Mouse (Mus musculus) forebrain, embryonic 13.5 days (tissue): ENCODE results near the gene Rgs19. TPM values are rescaled to one million over a fixed set of nuclear protein-coding genes. Genes with fewer than 3 reads are reported as not detected.

Experiments used
- ATAC-seq: fragments of 200-750 bp; cut with Nextera tagmentation; 2 replicates; pipeline ENCODE4 v1.8.0; 2017
- H3K27ac ChIP-seq: fragments of 300-500 bp; sonication (generic); 2 replicates; pipeline ENCODE4 v1.5.1; 2015; ENCODE audit warnings: inconsistent platforms, mild to moderate bottlenecking, moderate library complexity
- H3K27me3 ChIP-seq: fragments of 300-500 bp; sonication (generic); 2 replicates; pipeline ENCODE4 v1.6.1; 2015; ENCODE audit warnings: mild to moderate bottlenecking, inconsistent platforms
- H3K36me3 ChIP-seq: fragments of 300-500 bp; sonication (generic); 2 replicates; pipeline ENCODE4 v1.6.1; 2015; ENCODE audit warnings: mild to moderate bottlenecking, inconsistent platforms; ENCODE audit not compliant: poor library complexity, severe bottlenecking
- H3K4me1 ChIP-seq: fragments of 300-500 bp; sonication (generic); 2 replicates; pipeline ENCODE4 v1.6.1; 2015; ENCODE audit warnings: inconsistent platforms
- H3K4me2 ChIP-seq: fragments of 300-500 bp; sonication (generic); 2 replicates; pipeline ENCODE4 v1.6.1; 2015; ENCODE audit warnings: inconsistent platforms, mild to moderate bottlenecking, moderate library complexity
- H3K4me3 ChIP-seq: fragments of 300-500 bp; sonication (generic); 2 replicates; pipeline ENCODE4 v1.5.1; 2015; ENCODE audit warnings: mild to moderate bottlenecking, inconsistent platforms
- H3K9ac ChIP-seq: fragments of 300-500 bp; sonication (generic); 2 replicates; pipeline ENCODE4 v1.6.1; 2015; ENCODE audit warnings: mild to moderate bottlenecking, inconsistent platforms
- H3K9me3 ChIP-seq: fragments of 300-500 bp; sonication (generic); replicated peaks from 2 replicates; pipeline ENCODE4 v1.6.1; 2016; ENCODE audit warnings: inconsistent platforms
- WGBS: fragments of 180-500 bp; shearing (Covaris S2); methylation state at CpG from one replicate; pipeline ENCODE4 v1.1.7; 2015; 5-methylcytosine and 5-hydroxymethylcytosine counted together
- polyA plus RNA-seq: library from polyadenylated mRNA; unstranded; fragments of >200 nt; fragmentation: Nextera tagmentation; extraction: Ambion mirVana; gene quantifications from 2 replicates; pipeline ENCODE4 v1.2.1, GENCODE M21; 2015

Gene Rgs19
- polyA plus RNA-seq, 1 experiment from 2014 or later, result 45.3 TPM

DNA sequence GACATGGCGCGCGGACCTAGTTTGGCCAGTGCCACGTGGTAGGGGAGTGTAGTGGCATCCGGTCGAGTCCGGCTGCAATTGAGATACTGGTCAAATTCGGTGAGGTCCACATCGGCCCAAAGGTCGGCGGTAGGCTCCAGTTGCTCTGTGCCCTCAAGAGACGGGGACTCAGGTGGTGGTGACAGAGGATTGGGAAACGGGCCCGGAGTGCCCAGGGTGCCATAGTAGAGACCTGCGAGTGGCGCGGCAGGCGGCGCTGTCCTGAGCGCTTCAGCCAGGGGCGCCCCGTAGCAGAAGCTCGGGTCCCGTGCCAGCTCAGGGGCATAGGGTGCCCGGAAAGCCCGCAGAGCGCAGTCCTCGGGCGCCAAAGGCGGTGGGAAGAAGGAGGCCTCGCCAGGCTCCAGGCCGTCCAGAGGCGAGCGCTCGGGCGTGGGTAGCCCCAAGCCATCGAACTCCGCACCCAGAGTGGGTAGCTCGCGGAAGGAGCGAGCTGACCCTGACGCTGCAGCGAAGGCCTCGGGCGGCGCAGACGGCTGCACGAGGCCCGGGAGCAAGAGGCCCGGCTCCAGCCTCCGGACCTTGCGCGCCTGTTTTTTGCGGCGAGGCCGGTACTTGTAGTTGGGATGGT, 23.4 kb downstream of the Rgs19 start:
- Histone ChIP-seq H3K4me3 (peak overlapping the region; percentile 38), H3K4me1 (peaks cover 21% of the 10 kb centered on the region), H3K9ac (peak overlapping the region; percentile 22; the same call in 1 of the 2 replicates), H3K27ac (no peak overlapping the region), H3K36me3 (no peaks in the 10 kb centered on the region), H3K4me2 (peak overlapping the region; percentile 61), H3K27me3 (peaks cover 76% of the 10 kb centered on the region), H3K9me3 (no peaks in the 10 kb centered on the region)
- no peak for ATAC-seq
- WGBS, result 3% methylated on average over 56 of the region's 56 CpGs

DNA sequence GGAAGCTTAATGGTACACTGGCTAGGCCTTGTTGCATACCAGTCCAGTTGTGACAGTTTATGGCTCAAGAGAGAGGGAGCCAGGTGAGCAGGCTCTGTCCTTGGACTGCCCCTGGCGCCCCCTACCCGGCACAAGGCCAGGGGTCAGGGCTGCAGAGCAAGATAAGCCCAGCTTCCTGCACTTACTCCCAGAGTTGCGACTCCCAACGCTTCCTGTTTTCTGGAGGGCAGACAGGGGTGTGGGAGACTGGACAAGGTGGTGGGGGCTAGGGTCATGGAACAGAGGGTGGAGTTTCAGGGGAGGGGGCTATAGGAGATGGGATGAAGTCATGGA, 30.5 kb downstream of the Rgs19 start:
- Histone ChIP-seq H3K27ac (no peak overlapping the region), H3K9ac (no peak overlapping the region), H3K4me3 (no peak overlapping the region), H3K36me3 (peaks cover 3% of the 10 kb centered on the region; the same call in 1 of the 2 replicates), H3K4me2 (no peak overlapping the region), H3K9me3 (no peaks in the 10 kb centered on the region), H3K27me3 (peaks cover 7% of the 10 kb centered on the region), H3K4me1 (no peaks in the 10 kb centered on the region; the same call in 1 of the 2 replicates)
- WGBS, result 35% methylated on average over 4 of the region's 4 CpGs
- no peak for ATAC-seq

DNA sequence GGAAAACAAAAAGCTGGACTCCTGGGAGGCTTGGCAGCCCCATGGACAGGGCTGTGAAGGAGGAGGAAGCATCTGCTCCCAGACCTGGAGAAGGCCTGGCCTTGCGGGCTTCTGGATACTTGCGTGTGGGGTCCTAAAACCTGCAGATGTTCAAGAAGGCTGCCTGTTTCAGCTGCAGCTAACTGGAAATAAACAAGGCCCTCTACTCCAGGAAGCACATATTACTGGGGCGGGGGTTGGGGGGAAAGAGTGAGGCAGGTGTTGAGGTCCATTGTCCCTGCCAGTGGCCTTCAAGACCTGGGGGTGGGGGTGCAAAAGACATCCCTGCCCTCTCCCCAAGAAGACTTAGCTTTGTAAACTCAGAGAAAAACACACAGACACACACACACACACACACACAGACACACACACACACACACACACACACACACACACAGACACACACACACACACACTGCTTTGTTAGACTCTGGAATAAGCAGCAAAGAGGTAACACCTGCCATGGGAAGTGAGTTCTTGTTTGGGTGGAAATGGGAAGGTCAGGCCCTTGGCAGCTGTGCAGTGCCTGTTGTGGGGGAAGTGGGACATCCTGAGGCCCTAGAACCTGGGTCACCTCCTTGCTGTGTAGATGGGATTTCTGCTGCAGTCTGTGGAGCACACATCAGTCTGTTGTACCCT, 31.0 kb downstream of the Rgs19 start:
- H3K4me1 ChIP-seq, result no peaks in the 10 kb centered on the region; the same call in 1 of the 2 replicates
- ATAC-seq, result no peak
- no peak overlapping the region for H3K9ac ChIP-seq
- no peaks in the 10 kb centered on the region for H3K9me3 ChIP-seq
- WGBS, result 89% methylated on average over 3 of the region's 3 CpGs
- H3K4me3 ChIP-seq, result no peak overlapping the region
- peaks cover 2% of the 10 kb centered on the region for H3K27me3 ChIP-seq
- H3K36me3 ChIP-seq, result peaks cover 6% of the 10 kb centered on the region; the same call in 1 of the 2 replicates
- no peak overlapping the region for H3K27ac ChIP-seq
- no peak overlapping the region for H3K4me2 ChIP-seq

DNA sequence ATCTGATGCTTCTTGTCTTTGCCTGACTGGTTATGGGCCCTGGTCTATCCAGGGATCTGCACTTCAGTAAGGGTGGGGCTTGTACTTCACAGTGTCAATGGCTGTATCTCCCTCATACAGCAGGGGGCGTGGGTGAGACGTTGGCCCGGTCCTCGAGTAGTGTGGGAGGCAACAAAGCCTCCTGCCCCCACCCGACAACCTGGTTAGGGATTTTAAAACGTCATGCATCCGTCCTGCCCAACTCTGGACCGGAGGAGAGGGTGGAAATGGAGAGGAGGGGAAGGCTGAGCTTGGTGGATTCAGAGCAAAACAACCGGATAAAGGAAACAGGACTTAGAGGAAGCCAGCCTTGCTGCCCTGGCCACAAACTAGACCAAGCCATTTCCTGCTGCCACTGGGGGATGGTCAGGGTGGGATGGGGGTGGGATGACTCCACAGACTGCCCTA, 34.1 kb downstream of the Rgs19 start:
- Histone ChIP-seq H3K4me1 (no peaks in the 10 kb centered on the region; the same call in 1 of the 2 replicates), H3K9ac (no peak overlapping the region), H3K9me3 (no peaks in the 10 kb centered on the region), H3K4me2 (no peak overlapping the region), H3K36me3 (peaks cover 34% of the 10 kb centered on the region), H3K27me3 (no peaks in the 10 kb centered on the region), H3K27ac (no peak overlapping the region; the same call in 1 of the 2 replicates), H3K4me3 (no peak overlapping the region)
- 8% methylated on average over 9 of the region's 9 CpGs for WGBS
- peak; percentile 76; the same call in 1 of the 2 replicates for ATAC-seq

DNA sequence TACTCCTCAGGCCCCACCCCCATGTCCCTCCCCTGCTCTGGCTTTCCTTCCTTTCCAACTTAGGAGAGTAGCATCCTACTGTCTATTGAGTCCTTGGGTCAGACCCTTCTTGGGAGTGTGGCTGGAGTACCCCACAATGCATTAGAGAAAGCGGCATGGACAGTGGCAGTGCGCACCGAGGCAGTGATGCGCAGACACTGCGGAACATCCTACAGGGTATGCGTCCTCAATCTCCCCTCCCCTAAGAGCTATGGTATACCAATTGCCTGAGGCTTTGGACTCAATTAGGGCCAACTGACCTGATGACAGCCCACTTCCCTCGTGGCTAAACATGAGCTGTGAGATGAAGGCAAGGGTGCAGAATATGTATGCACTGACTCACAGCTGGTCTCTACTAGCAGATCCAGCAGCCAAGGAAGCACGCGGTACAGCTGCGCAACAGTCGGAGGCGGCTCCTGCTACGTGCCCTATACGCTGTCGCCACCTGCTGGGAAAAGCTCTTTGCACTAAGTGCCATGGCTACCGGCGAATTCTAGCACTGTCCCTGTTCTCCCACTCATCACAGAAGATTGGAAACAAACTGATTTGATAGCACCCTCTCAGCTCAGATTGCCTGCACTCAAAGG, 34.7 kb downstream of the Rgs19 start:
- no peak overlapping the region for H3K4me3 ChIP-seq
- H3K27me3 ChIP-seq, result no peaks in the 10 kb centered on the region
- H3K9ac ChIP-seq, result no peak overlapping the region
- peak; percentile 48 for ATAC-seq
- no peak overlapping the region; the same call in 1 of the 2 replicates for H3K27ac ChIP-seq
- H3K36me3 ChIP-seq, result peaks cover 39% of the 10 kb centered on the region
- H3K4me1 ChIP-seq, result no peaks in the 10 kb centered on the region; the same call in 1 of the 2 replicates
- 40% methylated on average over 17 of the region's 17 CpGs for WGBS
- no peak overlapping the region for H3K4me2 ChIP-seq
- no peaks in the 10 kb centered on the region for H3K9me3 ChIP-seq

DNA sequence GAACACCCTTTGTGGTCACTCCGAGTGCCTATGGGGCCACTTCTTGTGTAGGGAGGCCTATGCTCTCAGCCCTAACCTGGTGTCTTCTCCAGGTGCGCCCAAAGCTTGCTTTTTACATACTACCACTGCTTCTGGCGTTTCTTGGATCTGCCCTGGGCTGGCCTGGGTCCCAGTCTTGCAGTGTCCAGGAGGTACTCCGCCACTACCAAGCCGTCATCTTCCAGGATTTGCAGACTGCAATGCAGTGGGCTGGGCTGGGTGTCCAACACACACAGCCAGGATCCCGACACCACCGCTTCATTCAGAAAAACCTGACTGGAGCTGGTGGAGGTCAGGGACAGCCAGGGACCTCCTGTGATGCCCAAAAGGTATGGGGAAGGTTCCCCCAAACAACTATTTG, 35.2 kb downstream of the Rgs19 start:
- H3K9ac ChIP-seq, result no peak overlapping the region
- no peaks in the 10 kb centered on the region for H3K9me3 ChIP-seq
- no peak overlapping the region for H3K4me3 ChIP-seq
- no peak for ATAC-seq
- no peaks in the 10 kb centered on the region; the same call in 1 of the 2 replicates for H3K4me1 ChIP-seq
- H3K27me3 ChIP-seq, result no peaks in the 10 kb centered on the region
- H3K36me3 ChIP-seq, result peaks cover 44% of the 10 kb centered on the region
- H3K4me2 ChIP-seq, result no peak overlapping the region
- WGBS, result 83% methylated on average over 7 of the region's 7 CpGs
- no peak overlapping the region for H3K27ac ChIP-seq

DNA sequence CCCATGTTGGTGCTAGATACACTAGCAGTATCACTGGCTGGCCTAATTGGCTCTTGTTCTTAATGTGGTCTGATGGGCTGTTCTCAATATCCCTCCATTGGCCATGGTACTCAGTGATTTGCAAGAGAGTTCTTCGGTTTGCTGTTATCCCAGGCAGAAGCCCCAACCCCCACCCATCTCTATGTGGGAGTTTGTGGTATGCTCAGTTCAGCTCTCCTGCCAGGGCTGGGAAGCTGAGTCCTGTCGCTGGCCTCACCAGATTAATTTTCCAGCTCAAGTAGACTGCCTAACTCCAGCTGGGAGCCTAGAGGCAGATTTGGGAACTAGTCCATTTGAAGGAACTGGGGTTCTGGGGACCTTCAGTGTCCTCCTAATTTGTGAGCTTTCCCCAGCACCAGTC, 36.3 kb downstream of the Rgs19 start:
- no peak for ATAC-seq
- no peak overlapping the region for H3K9ac ChIP-seq
- no peaks in the 10 kb centered on the region for H3K9me3 ChIP-seq
- H3K4me2 ChIP-seq, result no peak overlapping the region
- no peak overlapping the region for H3K27ac ChIP-seq
- no peaks in the 10 kb centered on the region; the same call in 1 of the 2 replicates for H3K4me1 ChIP-seq
- H3K4me3 ChIP-seq, result no peak overlapping the region
- peaks cover 55% of the 10 kb centered on the region for H3K36me3 ChIP-seq
- H3K27me3 ChIP-seq, result no peaks in the 10 kb centered on the region
- WGBS, result 76% methylated on average over 2 of the region's 2 CpGs

DNA sequence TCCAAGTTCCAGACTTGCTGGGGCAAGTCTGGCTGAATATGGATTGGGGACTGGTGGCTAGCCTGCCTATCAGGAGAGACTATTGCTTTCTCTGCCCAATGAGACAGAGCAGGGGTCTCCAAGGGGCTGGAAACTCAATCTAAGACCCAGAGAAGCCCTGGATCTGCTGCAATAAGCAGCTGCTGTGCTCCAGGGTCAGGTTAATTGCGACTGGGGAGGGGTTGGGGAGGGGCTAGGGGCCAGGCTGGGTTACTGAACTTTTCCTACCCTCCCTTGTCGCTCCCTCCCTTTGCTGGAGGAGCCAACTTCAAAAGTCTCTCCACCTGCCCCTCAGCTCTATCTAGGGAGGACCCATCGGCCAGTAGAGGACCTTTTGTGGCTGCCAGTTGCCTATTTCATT, 37.0 kb downstream of the Rgs19 start, which contains the start of gene Gm29797:
Gene Gm29797 (plus strand): TSS at position 301 of the 400 bp plus-strand sequence.
- no peak within 1 kb of the TSS for H3K27ac ChIP-seq
- no peaks in the 10 kb centered on the region for H3K27me3 ChIP-seq
- H3K36me3 ChIP-seq, result peaks cover 62% of the 10 kb centered on the region
- no peaks in the 10 kb centered on the region for H3K9me3 ChIP-seq
- H3K4me2 ChIP-seq, result no peak within 1 kb of the TSS
- H3K9ac ChIP-seq, result no peak within 1 kb of the TSS
- 85% methylated on average over 3 of the region's 3 CpGs for WGBS
- no peak within 1 kb of the TSS for H3K4me3 ChIP-seq
- no peak for ATAC-seq
- H3K4me1 ChIP-seq, result no peaks in the 10 kb centered on the region; the same call in 1 of the 2 replicates

DNA sequence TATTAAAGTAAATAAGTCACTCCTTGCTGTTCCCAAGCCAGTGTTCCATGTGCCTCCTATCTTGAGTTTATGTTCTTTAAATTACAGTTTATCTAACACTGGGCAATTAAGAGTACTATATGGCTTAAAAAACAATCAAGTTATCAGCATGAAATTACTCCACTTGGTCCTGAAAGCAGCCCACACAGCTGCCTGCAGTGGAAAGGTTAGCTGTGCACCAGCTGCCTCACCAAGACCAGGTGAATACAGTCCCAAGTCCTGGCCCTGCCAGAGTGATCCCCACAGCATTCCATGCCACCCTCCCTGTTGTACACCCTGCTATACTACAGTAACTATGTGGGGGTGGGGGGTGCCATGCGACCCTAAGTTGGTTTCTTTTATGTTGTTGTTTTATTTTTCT, 40.3 kb downstream of the Rgs19 start:
- H3K27ac ChIP-seq, result no peak overlapping the region
- 87% methylated on average over 1 of the region's 1 CpGs for WGBS
- H3K27me3 ChIP-seq, result no peaks in the 10 kb centered on the region
- H3K4me2 ChIP-seq, result no peak overlapping the region
- no peak overlapping the region for H3K4me3 ChIP-seq
- ATAC-seq, result no peak
- H3K9ac ChIP-seq, result no peak overlapping the region
- H3K4me1 ChIP-seq, result no peaks in the 10 kb centered on the region
- peaks cover 94% of the 10 kb centered on the region for H3K36me3 ChIP-seq
- H3K9me3 ChIP-seq, result no peaks in the 10 kb centered on the region

DNA sequence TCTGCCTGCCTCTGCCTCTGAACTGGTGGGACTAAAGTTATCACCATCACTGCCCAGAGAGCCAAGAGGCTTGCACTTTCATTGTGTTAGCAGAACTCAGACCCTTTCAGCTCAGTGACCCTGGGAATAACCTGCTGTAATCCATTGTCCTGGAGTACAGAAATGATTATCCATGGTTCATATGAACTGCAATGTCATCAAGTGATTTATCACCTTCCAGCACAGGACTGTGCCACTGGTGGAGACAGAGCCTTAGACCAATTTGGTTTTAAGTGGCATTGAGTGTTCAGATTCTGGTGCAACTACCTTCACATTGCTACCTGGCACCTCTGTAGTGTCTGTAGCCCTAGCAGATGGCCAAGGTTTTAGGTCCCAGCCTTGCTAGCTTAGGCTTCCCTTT, 40.7 kb downstream of the Rgs19 start:
- no peaks in the 10 kb centered on the region for H3K9me3 ChIP-seq
- no peak overlapping the region for H3K27ac ChIP-seq
- no peaks in the 10 kb centered on the region for H3K27me3 ChIP-seq
- no peak overlapping the region for H3K4me3 ChIP-seq
- H3K4me2 ChIP-seq, result no peak overlapping the region
- no peak for ATAC-seq
- peaks cover 94% of the 10 kb centered on the region for H3K36me3 ChIP-seq
- no peaks in the 10 kb centered on the region for H3K4me1 ChIP-seq
- H3K9ac ChIP-seq, result no peak overlapping the region

DNA sequence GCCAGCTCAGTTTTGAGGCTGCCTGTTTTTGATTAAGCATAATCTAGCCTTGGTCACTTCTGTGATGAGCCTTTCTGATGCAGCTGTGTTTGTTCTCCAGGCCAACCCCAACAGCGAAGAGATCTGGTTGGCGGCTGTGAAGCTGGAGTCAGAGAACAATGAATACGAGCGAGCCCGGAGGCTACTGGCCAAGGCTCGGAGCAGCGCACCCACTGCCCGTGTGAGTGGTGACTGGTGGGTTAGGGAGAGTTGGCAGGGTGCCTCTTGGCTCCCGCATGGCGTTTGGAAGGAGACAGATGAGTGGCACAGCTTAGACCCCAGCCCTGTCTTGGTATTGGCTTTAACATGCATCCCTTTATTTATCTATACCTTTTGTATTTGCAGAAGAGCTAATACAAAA, 44.9 kb downstream of the Rgs19 start:
- no peak overlapping the region for H3K27ac ChIP-seq
- ATAC-seq, result no peak
- WGBS, result 90% methylated on average over 10 of the region's 10 CpGs

More for the DNA sequence above, 44.9 kb downstream of the Rgs19 start:
- Histone ChIP-seq H3K4me1 (no peaks in the 10 kb centered on the region), H3K36me3 (peaks cover 95% of the 10 kb centered on the region), H3K4me2 (no peak overlapping the region), H3K9ac (no peak overlapping the region), H3K9me3 (no peaks in the 10 kb centered on the region), H3K27me3 (no peaks in the 10 kb centered on the region), H3K4me3 (no peak overlapping the region)
